Mouse (Mus musculus) erythroblast, embryonic 14.5 days (primary cell): ENCODE measurements around the gene Camsap1. TPM values are rescaled to one million over a fixed set of nuclear protein-coding genes. Genes with fewer than 3 reads are reported as not detected.

ENCODE experiments used
- H3K27me3 ChIP-seq: 2 replicates; pipeline ENCODE4 v1.6.1; 2012; ENCODE audit warnings: inconsistent platforms; ENCODE audit not compliant: control insufficient read depth
- H3K36me3 ChIP-seq: 2 replicates; pipeline ENCODE4 v1.6.1; 2012; ENCODE audit warnings: mild to moderate bottlenecking, inconsistent platforms; ENCODE audit not compliant: control insufficient read depth
- H3K4me1 ChIP-seq: 2 replicates; pipeline ENCODE4 v1.6.1; 2012; ENCODE audit warnings: inconsistent platforms; ENCODE audit not compliant: control insufficient read depth
- H3K4me3 ChIP-seq: replicated peaks from 2 replicates; pipeline ENCODE3; 2012; ENCODE audit warnings: moderate library complexity, mild to moderate bottlenecking, inconsistent platforms
- H3K9me3 ChIP-seq: 2 replicates; pipeline ENCODE4 v1.6.1; 2012; ENCODE audit warnings: low read length, inconsistent platforms, mixed read lengths; ENCODE audit not compliant: control insufficient read depth
- GATA1 ChIP-seq: IDR thresholded peaks from 2 replicates; pipeline ENCODE4 v1.6.1; 2012; ENCODE audit warnings: low read length, inconsistent platforms, mixed read lengths
- TAL1 ChIP-seq: IDR thresholded peaks from 3 replicates; pipeline ENCODE4 v1.6.1; 2012; ENCODE audit warnings: low read length, inconsistent platforms, mixed read lengths
- polyA plus RNA-seq: library from polyadenylated mRNA; stranded (reverse); fragments of >175 nt; gene quantifications from 2 replicates; pipeline ENCODE4 v1.2.3, GENCODE M21; 2012

Camsap1 gene
- polyA plus RNA-seq, 1 experiment, result 0.75 TPM

GRCm38 (mm10) chr2:26017326-26017725 lies 34.2 kb upstream of the Camsap1 start:
- TF ChIP-seq GATA1 (peak; percentile 87), TAL1 (no peak)
- Histone ChIP-seq H3K36me3 (peaks cover 90% of the 10 kb centered on the region), H3K27me3 (no peaks in the 10 kb centered on the region), H3K4me3 (peak overlapping the region; percentile 83), H3K9me3 (no peaks in the 10 kb centered on the region), H3K4me1 (peaks cover 79% of the 10 kb centered on the region)

GRCm38 (mm10) chr2:26013674-26014073 lies 30.6 kb upstream of the Camsap1 start:
- TF ChIP-seq TAL1 (peak; percentile 98), GATA1 (peak; percentile 99)
- H3K4me1 ChIP-seq, result peaks cover 94% of the 10 kb centered on the region
- no peaks in the 10 kb centered on the region for H3K27me3 ChIP-seq
- peak overlapping the region; percentile 83 for H3K4me3 ChIP-seq
- H3K36me3 ChIP-seq, result peaks cover 100% of the 10 kb centered on the region
- no peaks in the 10 kb centered on the region for H3K9me3 ChIP-seq

DNA sequence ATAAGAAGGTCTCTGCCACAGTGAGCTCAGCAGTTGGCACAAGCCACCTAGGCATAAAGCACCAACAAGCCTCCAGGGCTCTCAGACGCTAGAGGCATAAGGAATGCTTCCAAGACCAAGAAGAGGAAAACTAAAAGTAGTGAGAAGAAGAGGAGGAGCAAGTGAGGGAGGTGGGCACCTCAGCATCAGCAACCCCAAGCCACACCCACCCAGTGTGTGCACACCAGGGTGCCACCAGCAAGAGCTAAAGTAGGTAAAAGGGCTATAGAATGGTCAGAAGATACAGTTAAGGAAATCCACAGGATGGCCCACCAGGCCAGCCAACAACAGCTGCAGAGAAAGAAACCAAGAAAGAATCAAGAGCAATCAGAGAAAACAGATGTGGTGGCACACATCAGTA lies 28.3 kb upstream of the Camsap1 start:
- Histone ChIP-seq H3K4me1 (peaks cover 91% of the 10 kb centered on the region), H3K36me3 (peaks cover 100% of the 10 kb centered on the region), H3K9me3 (no peaks in the 10 kb centered on the region), H3K27me3 (no peaks in the 10 kb centered on the region), H3K4me3 (peak overlapping the region; percentile 83)
- TF ChIP-seq GATA1 (no peak), TAL1 (no peak)

- TF ChIP-seq GATA1 (no peak), TAL1 (no peak)
- Histone ChIP-seq H3K4me3 (no peak overlapping the region), H3K9me3 (no peaks in the 10 kb centered on the region), H3K36me3 (peaks cover 100% of the 10 kb centered on the region), H3K27me3 (no peaks in the 10 kb centered on the region), H3K4me1 (peaks cover 65% of the 10 kb centered on the region)
Measured at GRCm38 (mm10) chr2:26002001-26002400, 18.9 kb upstream of the Camsap1 start.

GRCm38 (mm10) chr2:26001136-26001535 lies 18.1 kb upstream of the Camsap1 start:
- peaks cover 60% of the 10 kb centered on the region for H3K4me1 ChIP-seq
- no peaks in the 10 kb centered on the region for H3K9me3 ChIP-seq
- TF ChIP-seq GATA1 (no peak), TAL1 (no peak)
- no peaks in the 10 kb centered on the region for H3K27me3 ChIP-seq
- no peak overlapping the region for H3K4me3 ChIP-seq
- H3K36me3 ChIP-seq, result peaks cover 100% of the 10 kb centered on the region

- Histone ChIP-seq H3K4me3 (no peak overlapping the region), H3K36me3 (peaks cover 100% of the 10 kb centered on the region), H3K27me3 (no peaks in the 10 kb centered on the region), H3K9me3 (no peaks in the 10 kb centered on the region), H3K4me1 (peaks cover 58% of the 10 kb centered on the region)
- TF ChIP-seq GATA1 (no peak), TAL1 (no peak)
Measured at GRCm38 (mm10) chr2:25997716-25998115, 14.6 kb upstream of the Camsap1 start.

- H3K4me1 ChIP-seq, result peaks cover 48% of the 10 kb centered on the region
- no peak overlapping the region for H3K4me3 ChIP-seq
- H3K36me3 ChIP-seq, result peaks cover 78% of the 10 kb centered on the region
- H3K27me3 ChIP-seq, result no peaks in the 10 kb centered on the region
- no peaks in the 10 kb centered on the region for H3K9me3 ChIP-seq
- TF ChIP-seq TAL1 (no peak), GATA1 (no peak)
Measured at GRCm38 (mm10) chr2:25994791-25995190, 11.7 kb upstream of the Camsap1 start.

DNA sequence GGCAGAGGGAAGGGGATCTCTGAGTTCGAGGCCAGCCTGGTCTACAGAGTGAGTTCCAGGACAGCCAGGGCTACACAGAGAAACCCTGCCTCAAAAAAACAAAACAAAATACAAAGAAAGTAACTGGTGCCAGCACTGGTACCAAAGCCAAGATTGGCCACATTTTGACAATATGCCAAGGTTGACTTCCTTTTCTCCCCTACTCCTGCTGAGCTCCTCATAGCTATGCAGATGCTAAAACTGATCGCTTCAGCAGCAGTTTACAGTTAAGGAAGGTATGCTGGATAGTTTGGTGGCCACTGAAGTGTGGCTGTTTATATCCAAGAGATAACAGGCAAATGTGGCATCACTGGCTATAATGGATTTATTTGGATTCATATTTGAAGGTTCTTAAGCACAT lies 9.2 kb upstream of the Camsap1 start:
- H3K27me3 ChIP-seq, result no peaks in the 10 kb centered on the region; the same call in 1 of the 2 replicates
- no peak overlapping the region for H3K4me3 ChIP-seq
- TF ChIP-seq TAL1 (no peak), GATA1 (no peak)
- peaks cover 36% of the 10 kb centered on the region for H3K4me1 ChIP-seq
- H3K9me3 ChIP-seq, result no peaks in the 10 kb centered on the region
- peaks cover 53% of the 10 kb centered on the region for H3K36me3 ChIP-seq

DNA sequence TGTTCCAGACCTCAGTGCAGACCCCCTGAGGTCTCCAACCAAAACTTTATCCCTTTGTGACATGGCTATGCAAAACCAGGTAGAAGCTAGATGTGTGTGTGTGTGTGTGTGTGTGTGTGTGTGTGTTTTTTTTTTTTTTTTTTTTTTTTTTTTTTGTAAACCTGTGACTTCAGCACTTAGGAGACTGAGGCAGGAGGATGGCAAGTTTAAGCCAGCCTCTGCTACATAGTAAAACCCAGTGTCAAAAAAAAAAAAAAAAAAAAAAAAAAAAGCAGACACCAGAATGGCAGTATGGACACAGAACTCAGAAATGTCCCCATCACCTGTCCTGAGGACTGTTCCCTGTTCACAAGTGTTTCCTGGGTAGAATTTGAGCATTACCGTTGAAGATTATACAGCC lies 6.6 kb upstream of the Camsap1 start:
- Histone ChIP-seq H3K27me3 (peaks cover 3% of the 10 kb centered on the region), H3K4me3 (no peak overlapping the region), H3K36me3 (peaks cover 27% of the 10 kb centered on the region), H3K9me3 (no peaks in the 10 kb centered on the region), H3K4me1 (peaks cover 25% of the 10 kb centered on the region)
- TF ChIP-seq TAL1, result peak; percentile 25; the same call in 1 of the 3 replicates
- no peak for TF ChIP-seq GATA1

DNA sequence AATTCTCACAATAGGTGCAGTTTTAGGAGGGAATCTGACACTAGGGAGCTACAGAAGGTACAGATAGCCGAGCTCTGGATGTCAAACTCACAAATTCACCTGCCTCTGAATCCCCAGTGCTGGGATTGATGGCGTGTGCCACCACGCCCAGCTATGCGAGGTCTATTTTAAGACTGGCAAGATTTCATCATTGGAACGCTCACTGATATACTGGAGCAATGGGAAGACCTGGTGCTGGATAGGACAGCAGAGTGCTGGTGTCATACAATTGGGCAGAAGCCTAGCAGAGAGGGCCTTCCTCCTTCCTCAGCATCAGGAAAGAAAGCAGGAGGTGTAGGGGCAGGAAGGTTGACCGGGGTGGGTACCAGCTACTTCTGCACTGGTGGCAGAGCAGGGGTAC lies 4.7 kb upstream of the Camsap1 start:
- Histone ChIP-seq H3K36me3 (peaks cover 9% of the 10 kb centered on the region), H3K27me3 (peaks cover 3% of the 10 kb centered on the region), H3K4me1 (peaks cover 25% of the 10 kb centered on the region), H3K4me3 (no peak overlapping the region), H3K9me3 (no peaks in the 10 kb centered on the region)
- no peak for TF ChIP-seq GATA1
- no peak for TF ChIP-seq TAL1
